Mouse (Mus musculus) granulocyte monocyte progenitor cell, adult 5-6 weeks (primary cell): Measurements from ENCODE around the gene Spink4. TPM values are rescaled to one million over a fixed set of nuclear protein-coding genes. Genes with fewer than 3 reads are reported as not detected.
A peak's percentile ranks its signal among the peaks of the same experiment; 100 is the strongest.

Experiments
- ATAC-seq: replicated peaks from 2 replicates; pipeline ENCODE4 v1.8.0; 2016; ENCODE audit warnings: mild to moderate bottlenecking, moderate TSS enrichment, inconsistent platforms; ENCODE audit not compliant: poor library complexity, severe bottlenecking
- total RNA-seq, 2 experiments: library from RNA; stranded (forward) in 1 of 2; stranded (reverse) in 1 of 2; fragments of 200-712, 200-1000 nt in 1 of 2; fragments of >200 nt in 1 of 2; fragmentation: Nextera tagmentation in 1 of 2; gene quantifications; 2 replicates each; pipeline ENCODE4 v1.2.3; 2014 to 2017

Gene Spink4
- total RNA-seq, 2 experiments from 2014 or later, result not detected

GRCm38 (mm10) chr4:40953521-40953920 is 33.7 kb downstream of the Spink4 start:
- ATAC-seq, result peak; percentile 84

GRCm38 (mm10) chr4:40955942-40956341 is 36.1 kb downstream of the Spink4 start:
- no peak for ATAC-seq

GRCm38 (mm10) chr4:40963536-40963935 is 43.7 kb downstream of the Spink4 start:
- no peak for ATAC-seq

- ATAC-seq, result no peak
These were observed 49.3 kb downstream of the Spink4 start for GRCm38 (mm10) chr4:40969161-40969560.

GRCm38 (mm10) chr4:40969781-40970591 is 50.1 kb downstream of the Spink4 start:
- no peak for ATAC-seq

- no peak for ATAC-seq
These were observed 50.7 kb downstream of the Spink4 start for GRCm38 (mm10) chr4:40970592-40970841.

- peak; percentile 88 for ATAC-seq
These were observed 51.2 kb downstream of the Spink4 start, which contains the start of gene Nfx1 for GRCm38 (mm10) chr4:40970842-40971701. Gene Nfx1 (plus strand): TSS chr4:40970906.

GRCm38 (mm10) chr4:40971744-40972143 is 51.9 kb downstream of the Spink4 start:
- peak; percentile 58 for ATAC-seq

- ATAC-seq, result no peak
These were observed 54.2 kb downstream of the Spink4 start for GRCm38 (mm10) chr4:40974011-40974410.

- ATAC-seq, result 0 out of 2 replicates have a peak, but pooled peaks have one; percentile 1
These were observed 55.8 kb downstream of the Spink4 start for GRCm38 (mm10) chr4:40975678-40976077.

- no peak for ATAC-seq
These were observed 56.8 kb downstream of the Spink4 start for GRCm38 (mm10) chr4:40976651-40977050.

GRCm38 (mm10) chr4:40979430-40979829 is 59.6 kb downstream of the Spink4 start:
- no peak for ATAC-seq

Other genes starting within 250 kb of the Spink4 start
- gene Aptx, start 216.9 kb upstream of the Spink4 start, total RNA-seq (2014; fragmentation: Nextera tagmentation), result 12.7 and 18.9 TPM in 2 replicates
- gene Aptx, start 216.9 kb upstream of the Spink4 start, total RNA-seq (2017), result 12.2 and 19.9 TPM in 2 replicates
- 127 and 128 TPM in 2 replicates for gene Dnaja1, start 197.9 kb upstream of the Spink4 start, total RNA-seq (2014; fragmentation: Nextera tagmentation)
- 338 and 392 TPM in 2 replicates for gene Dnaja1, start 197.9 kb upstream of the Spink4 start, total RNA-seq (2017)
- gene Smu1, start 162.1 kb upstream of the Spink4 start, total RNA-seq (2014; fragmentation: Nextera tagmentation), result 79.7 and 86.6 TPM in 2 replicates
- 136 and 154 TPM in 2 replicates for gene Smu1, start 162.1 kb upstream of the Spink4 start, total RNA-seq (2017)
- gene B4galt1, start 66.0 kb upstream of the Spink4 start, total RNA-seq (2014; fragmentation: Nextera tagmentation), result 74.8 and 78.1 TPM in 2 replicates
- gene B4galt1, start 66.0 kb upstream of the Spink4 start, total RNA-seq (2017), result 45.0 and 45.5 TPM in 2 replicates
- gene Bag1, start 28.2 kb downstream of the Spink4 start, total RNA-seq (2014; fragmentation: Nextera tagmentation), result 135 and 146 TPM in 2 replicates
- gene Bag1, start 28.2 kb downstream of the Spink4 start, total RNA-seq (2017), result 325 and 367 TPM in 2 replicates
- 29.9 and 35.6 TPM in 2 replicates for gene Chmp5, start 28.4 kb downstream of the Spink4 start, total RNA-seq (2014; fragmentation: Nextera tagmentation)
- gene Chmp5, start 28.4 kb downstream of the Spink4 start, total RNA-seq (2017), result 57.8 and 87.8 TPM in 2 replicates
- 60.0 and 67.3 TPM in 2 replicates for gene Nfx1, start 50.9 kb downstream of the Spink4 start, total RNA-seq (2014; fragmentation: Nextera tagmentation)
- gene Nfx1, start 50.9 kb downstream of the Spink4 start, total RNA-seq (2017), result 63.7 and 66.7 TPM in 2 replicates
- not detected in 2 replicates for gene Aqp7, start 128.1 kb downstream of the Spink4 start, total RNA-seq (2014; fragmentation: Nextera tagmentation)
- gene Aqp7, start 128.1 kb downstream of the Spink4 start, total RNA-seq (2017), result not detected in 2 replicates
- not detected in 2 replicates for gene Aqp3, start 178.1 kb downstream of the Spink4 start, total RNA-seq (2014; fragmentation: Nextera tagmentation)
- gene Aqp3, start 178.1 kb downstream of the Spink4 start, total RNA-seq (2017), result not detected in 2 replicates
- gene Nol6, start 204.4 kb downstream of the Spink4 start, total RNA-seq (2014; fragmentation: Nextera tagmentation), result 33.0 and 37.3 TPM in 2 replicates
- gene Nol6, start 204.4 kb downstream of the Spink4 start, total RNA-seq (2017), result 22.4 and 45.9 TPM in 2 replicates
- 135 and 142 TPM in 2 replicates for gene Ube2r2, start 215.7 kb downstream of the Spink4 start, total RNA-seq (2014; fragmentation: Nextera tagmentation)
- 26.7 and 28.1 TPM in 2 replicates for gene Ube2r2, start 215.7 kb downstream of the Spink4 start, total RNA-seq (2017)